Mouse (Mus musculus) heart, adult 10 weeks (tissue): ENCODE data around the gene 1110004F10Rik. TPM values are rescaled to one million over a fixed set of nuclear protein-coding genes. Genes with fewer than 3 reads are reported as not detected.

Source experiments
- polyA plus RNA-seq: library from polyadenylated mRNA; stranded (reverse); fragments of 350-450 nt; fragmentation: Illumina TruSeq; extraction: RNeasy Lipid Tissue Mini Kit (QIAGEN cat#74804); gene quantifications from one replicate; pipeline ENCODE4 v1.2.3, GENCODE M21; 2014; ENCODE audit warnings: low read depth, low replicate concordance

The 1110004F10Rik gene
- 75.3 TPM for polyA plus RNA-seq

DNA sequence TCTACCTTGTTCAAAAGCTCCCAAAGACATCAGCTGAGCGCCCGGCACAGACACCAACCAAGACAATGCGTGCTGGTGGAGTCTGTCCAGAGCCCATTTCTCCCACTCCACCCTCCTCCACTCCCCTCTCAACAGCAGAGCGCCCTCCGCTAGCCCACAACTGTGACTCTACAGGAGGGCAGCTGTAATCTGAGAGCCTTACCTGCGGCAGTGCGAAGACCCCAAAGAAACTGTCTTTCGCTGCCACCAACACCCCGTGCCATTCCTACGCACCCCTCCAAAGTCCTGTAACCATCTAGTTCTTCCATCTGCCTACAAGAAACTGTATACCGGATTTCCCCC, at the start of gene 1110004F10Rik:
TSS of gene 1110004F10Rik (plus strand) at position 202 of the 342 bp plus-strand sequence.

DNA sequence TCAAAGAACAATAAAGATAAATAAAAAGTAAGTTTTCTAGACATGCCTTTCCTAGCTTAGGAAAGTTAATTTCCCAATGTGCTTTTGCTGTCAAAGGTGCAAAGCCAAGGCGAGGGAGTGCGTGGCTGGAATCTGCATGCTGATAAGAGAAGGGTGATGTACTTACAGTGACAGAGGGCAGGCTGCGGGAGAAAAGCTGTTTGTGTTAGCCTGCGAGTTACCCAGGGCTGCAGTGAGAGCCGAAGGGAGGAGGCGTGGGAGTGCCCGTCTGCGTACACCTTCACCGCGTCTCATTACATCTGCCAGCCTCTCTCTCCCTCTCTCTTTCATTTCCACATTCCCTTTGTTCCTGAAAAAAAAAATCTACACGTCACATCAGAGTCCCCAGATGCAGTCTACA, 686 bp upstream of the 1110004F10Rik start, which contains the start of gene Sox6:
TSS of gene Sox6 (minus strand) at position 286 of the 400 bp plus-strand sequence.

DNA sequence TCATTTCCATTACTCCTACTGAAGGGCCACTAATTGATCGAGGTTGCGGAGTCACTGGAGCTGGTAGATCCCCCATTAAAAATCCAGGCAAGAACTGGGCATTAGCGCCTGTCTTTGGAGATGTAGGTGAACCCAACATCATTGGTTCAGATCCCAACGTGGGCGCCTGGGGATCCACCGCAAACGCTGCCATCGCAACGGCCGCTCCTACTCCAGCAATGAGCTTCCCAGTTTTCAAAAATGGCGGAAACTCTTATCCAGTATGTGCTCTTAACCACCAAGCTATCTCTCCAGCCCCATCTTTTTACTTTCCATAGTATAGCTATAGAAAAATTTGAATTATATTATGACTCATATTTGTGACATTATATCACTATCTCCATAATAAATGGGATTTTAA, 45.2 kb downstream of the 1110004F10Rik start, which contains the start of gene Gm4353:
TSS of gene Gm4353 (minus strand) at position 270 of the 400 bp plus-strand sequence.

Other genes starting within 250 kb of the 1110004F10Rik start
- gene Sox6, start 601 bp upstream of the 1110004F10Rik start, polyA plus RNA-seq: 10.6 TPM
- gene Gm4353, start 45.2 kb downstream of the 1110004F10Rik start, polyA plus RNA-seq: not detected